Mouse (Mus musculus): Measurements from ENCODE around the gene 1700029F12Rik.
A peak's percentile ranks its signal among the peaks of the same experiment; 100 is the strongest.

The 1700029F12Rik gene

GRCm38 (mm10) chr13:97020122-97020521, 14.0 kb downstream of the 1700029F12Rik start:
- no peak for DNase-seq

GRCm38 (mm10) chr13:97017711-97018110, 16.5 kb downstream of the 1700029F12Rik start:
- no peak for DNase-seq

GRCm38 (mm10) chr13:97014366-97014765, 19.8 kb downstream of the 1700029F12Rik start:
- DNase-seq = no peak

GRCm38 (mm10) chr13:97008266-97009153, 25.7 kb downstream of the 1700029F12Rik start:
- DNase-seq = peak in 1 of 2 experiments; percentile 13

- DNase-seq = peak in 1 of 2 experiments; percentile 7
Measured at GRCm38 (mm10) chr13:97007501-97008265, 26.5 kb downstream of the 1700029F12Rik start.

- no peak for DNase-seq
Measured at GRCm38 (mm10) chr13:97006784-97007183, 27.4 kb downstream of the 1700029F12Rik start.

- DNase-seq = no peak
Measured at GRCm38 (mm10) chr13:96997080-96997479, 37.1 kb downstream of the 1700029F12Rik start.

GRCm38 (mm10) chr13:96995243-96995642, 38.9 kb downstream of the 1700029F12Rik start:
- no peak for DNase-seq

- no peak for DNase-seq
Measured at GRCm38 (mm10) chr13:96993291-96993989, 40.7 kb downstream of the 1700029F12Rik start.

GRCm38 (mm10) chr13:96990561-96991265, 43.4 kb downstream of the 1700029F12Rik start:
- DNase-seq = no peak

GRCm38 (mm10) chr13:96990045-96990444, 44.1 kb downstream of the 1700029F12Rik start:
- no peak for DNase-seq

- no peak for DNase-seq
Measured at GRCm38 (mm10) chr13:96989129-96989528, 45.0 kb downstream of the 1700029F12Rik start.

GRCm38 (mm10) chr13:96985599-96986275, 48.4 kb downstream of the 1700029F12Rik start:
- DNase-seq = no peak

GRCm38 (mm10) chr13:96984688-96985087, 49.5 kb downstream of the 1700029F12Rik start:
- DNase-seq = no peak

GRCm38 (mm10) chr13:96983251-96984126, 50.7 kb downstream of the 1700029F12Rik start:
- peak in 1 of 2 experiments; percentile 12 for DNase-seq

GRCm38 (mm10) chr13:96980561-96980960, 53.6 kb downstream of the 1700029F12Rik start:
- no peak for DNase-seq

GRCm38 (mm10) chr13:96976986-96977595, 57.1 kb downstream of the 1700029F12Rik start:
- DNase-seq = no peak

- DNase-seq = no peak
Measured at GRCm38 (mm10) chr13:96973318-96973717, 60.8 kb downstream of the 1700029F12Rik start.
